Mouse (Mus musculus): Measurements from ENCODE around the gene Sult1d1.

- TF ChIP-seq POLR2A (IDR thresholded peaks at IDR 0.05; ENCODE audit: insufficient read depth, low read depth, low read length) (no peak), CTCF (IDR thresholded peaks at IDR 0.05; ENCODE audit: insufficient read depth, low read depth, low read length) (no peak)
Observed at GRCm38 (mm10) chr5:87572781-87573180, 4.0 kb upstream of the Sult1d1 start.

Data from olfactory bulb, adult 2 months (tissue).